Mouse (Mus musculus): ENCODE results near the gene Stox1. TPM values are rescaled to one million over a fixed set of nuclear protein-coding genes. Genes with fewer than 3 reads are reported as not detected.
"Not testable (repeated sequence)": the region's sequence is repeated elsewhere in the genome, so short reads cannot be mapped to it uniquely, and the experiment has no call there.

Gene Stox1
- under 1 TPM; 0.23 to 0.47 TPM for total RNA-seq (2021)
- long read RNA-seq, experiment 1: 0 reads
- long read RNA-seq, experiment 2: 0 reads

GRCm38 (mm10) chr10:62725771-62726687 is at the start of gene Stox1:
TSS of gene Stox1 (minus strand) at chr10:62726128.
- peak; percentile 10 to 29 for DNase-seq
- intact Hi-C loops (cut with DNase I): no loop called here

- DNase-seq: no peak
- intact Hi-C loops (cut with DNase I): loop anchor here (5.0 to 10.0 kb wide), 3 partner anchors 37 to 306 kb away; partner anchors contain the start of genes 4930507D05Rik and Supv3l1
Measured at GRCm38 (mm10) chr10:62750781-62751180, 24.9 kb upstream of the Stox1 start.

GRCm38 (mm10) chr10:62739961-62740737 is 14.2 kb upstream of the Stox1 start:
- intact Hi-C loops (cut with DNase I): no loop called here
- no peak for DNase-seq

DNA sequence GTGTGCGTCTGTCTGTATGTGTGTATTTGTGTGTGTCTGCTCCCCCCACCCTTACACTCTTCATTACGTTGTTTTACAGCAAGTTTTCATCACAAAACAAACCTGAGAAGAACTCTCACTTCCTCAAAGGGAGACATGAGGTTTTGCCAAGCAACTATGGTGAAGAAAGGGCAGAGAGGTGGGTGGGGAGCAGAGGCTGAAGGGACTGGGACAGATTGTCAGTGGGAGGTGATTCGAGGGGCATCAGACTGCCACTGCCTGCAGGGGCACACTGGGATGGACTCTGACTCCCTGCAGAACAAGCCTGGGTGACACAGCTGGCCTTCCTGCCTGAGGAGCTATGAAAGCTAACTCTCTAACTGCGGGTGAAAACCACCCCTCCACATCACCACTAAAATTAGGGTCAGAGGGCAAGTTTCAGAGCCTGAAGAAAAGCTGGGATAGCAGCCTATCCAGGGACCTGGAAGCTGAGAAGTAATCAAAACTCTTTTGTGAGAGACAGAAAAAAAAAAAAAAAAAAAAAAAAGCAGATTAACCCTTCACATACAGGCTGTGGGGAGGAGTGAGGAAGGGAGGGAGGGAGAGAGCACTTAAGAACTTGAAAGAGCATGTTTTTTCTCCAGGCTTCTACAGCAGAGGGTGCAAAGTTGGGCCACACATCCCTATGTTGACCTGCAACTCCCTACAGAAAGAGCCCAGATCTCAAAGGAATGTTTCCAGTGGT is 11.2 kb upstream of the Stox1 start:
- intact Hi-C loops (cut with DNase I): no loop called here
- no peak for DNase-seq

GRCm38 (mm10) chr10:62730826-62731225 is 4.9 kb upstream of the Stox1 start:
- DNase-seq: no peak
- intact Hi-C loops (cut with DNase I): no loop called here

GRCm38 (mm10) chr10:62724936-62725335 is 992 bp downstream of the Stox1 start:
- intact Hi-C loops (cut with DNase I): no loop called here
- no peak for DNase-seq

DNA sequence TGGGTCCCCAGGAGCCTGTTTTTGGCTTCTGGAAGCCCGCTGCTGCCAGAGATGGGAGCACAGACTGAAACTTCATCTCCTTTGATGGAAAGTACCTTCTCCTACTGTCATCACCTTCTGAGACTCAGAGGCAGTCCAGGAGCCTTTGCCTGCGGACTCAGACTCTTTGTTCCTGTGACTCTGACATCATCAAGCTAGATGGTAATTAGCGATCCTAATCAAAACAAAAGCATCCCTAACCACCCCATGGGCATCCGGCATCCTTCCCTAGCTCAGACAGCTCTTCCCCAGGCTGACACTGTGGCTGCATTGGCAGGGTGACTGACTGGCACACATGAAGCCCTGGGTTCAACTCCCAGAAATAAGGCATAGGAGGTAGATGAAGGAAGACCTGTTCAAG is 3.2 kb downstream of the Stox1 start:
- no peak for DNase-seq
- intact Hi-C loops (cut with DNase I): no loop called here

DNA sequence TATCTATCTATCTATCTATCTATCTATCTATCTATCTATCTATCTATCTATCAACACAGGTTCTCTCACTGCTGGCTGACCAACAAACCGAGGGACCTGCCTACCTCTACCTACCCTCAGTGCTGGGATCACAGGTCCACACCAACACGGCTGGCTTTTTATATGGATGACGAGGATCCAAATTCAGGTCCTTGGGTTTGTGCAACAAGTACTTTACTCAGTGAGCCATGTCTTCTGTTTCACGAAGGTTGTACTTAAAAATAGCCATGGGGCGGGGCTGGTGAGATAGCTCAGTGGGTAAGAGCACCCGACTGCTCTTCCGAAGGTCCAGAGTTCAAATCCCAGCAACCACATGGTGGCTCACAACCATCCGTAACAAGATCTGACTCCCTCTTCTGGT is 5.4 kb downstream of the Stox1 start:
- intact Hi-C loops (cut with DNase I); DNase-seq: not testable (repeated sequence)

- intact Hi-C loops (cut with DNase I): no loop called here
- no peak for DNase-seq
Measured at GRCm38 (mm10) chr10:62713457-62713856, 12.5 kb downstream of the Stox1 start.

GRCm38 (mm10) chr10:62703579-62703978 is 22.3 kb downstream of the Stox1 start:
- intact Hi-C loops (cut with DNase I): loop anchor here (5.0 kb wide), 1 partner anchor 556 kb away; no protein-coding TSS in a partner anchor
- no peak for DNase-seq

DNA sequence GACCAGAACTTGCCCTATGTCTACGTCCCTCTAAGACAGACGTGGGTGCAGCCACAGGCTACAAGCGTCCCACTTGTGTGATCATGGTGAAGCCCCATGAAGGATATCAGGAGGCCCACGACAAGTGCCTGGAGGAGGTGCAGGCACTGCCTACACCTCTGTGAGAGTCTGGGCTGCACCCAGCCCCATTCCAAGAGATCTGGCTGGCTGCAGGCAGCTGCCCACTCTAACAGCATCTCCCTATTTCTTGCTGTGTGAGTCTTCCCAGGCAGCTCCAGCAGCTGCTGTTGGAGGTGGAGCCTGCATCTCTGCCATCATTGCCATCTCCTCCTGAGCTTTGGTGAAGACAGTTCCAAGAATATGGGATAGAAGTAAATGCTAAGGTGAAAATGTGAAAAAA is 23.5 kb downstream of the Stox1 start:
- DNase-seq: no peak
- intact Hi-C loops (cut with DNase I): loop anchor here (5.0 kb wide), 1 partner anchor 555 kb away; no protein-coding TSS in a partner anchor

DNA sequence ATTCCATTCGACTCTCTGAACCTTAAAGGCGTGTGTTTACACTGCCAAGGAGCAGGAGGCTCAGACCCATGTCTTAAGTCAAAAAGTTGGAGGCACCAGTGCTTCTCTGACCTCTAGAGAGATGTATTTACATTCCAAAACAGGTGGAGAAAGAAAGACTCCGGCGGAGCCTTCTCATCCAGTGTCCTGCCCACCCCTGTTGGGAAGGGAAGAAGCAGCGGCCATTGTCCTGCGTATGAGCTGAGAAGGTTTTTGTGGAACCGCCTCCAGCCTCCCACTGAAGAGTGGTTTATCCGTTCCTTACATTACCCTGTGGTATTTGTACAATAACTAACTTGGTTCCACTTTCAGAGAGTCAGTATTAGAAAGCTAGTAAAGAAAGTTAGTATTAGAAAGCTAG is 33.2 kb downstream of the Stox1 start:
- intact Hi-C loops (cut with DNase I): no loop called here
- DNase-seq: no peak

DNA sequence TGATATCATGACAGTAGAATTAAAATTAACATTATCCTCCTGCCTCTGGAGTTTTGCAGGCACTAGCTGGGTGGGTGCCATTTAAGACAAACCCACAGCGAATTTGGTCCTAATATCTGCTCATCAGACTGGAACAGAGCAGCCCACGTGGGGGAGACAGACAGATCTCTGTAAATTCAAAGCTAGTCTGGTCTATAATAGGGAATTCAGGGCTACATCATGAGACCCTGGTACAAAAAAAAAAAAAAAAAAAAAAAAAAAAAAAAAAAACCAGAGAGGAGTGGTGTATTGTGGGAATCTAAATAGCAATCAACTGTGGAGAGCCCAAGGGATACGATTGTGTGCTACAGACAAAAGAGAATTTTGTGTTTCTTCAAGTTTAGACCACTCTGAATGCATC is 33.7 kb downstream of the Stox1 start:
- DNase-seq: no peak
- intact Hi-C loops (cut with DNase I): no loop called here

DNA sequence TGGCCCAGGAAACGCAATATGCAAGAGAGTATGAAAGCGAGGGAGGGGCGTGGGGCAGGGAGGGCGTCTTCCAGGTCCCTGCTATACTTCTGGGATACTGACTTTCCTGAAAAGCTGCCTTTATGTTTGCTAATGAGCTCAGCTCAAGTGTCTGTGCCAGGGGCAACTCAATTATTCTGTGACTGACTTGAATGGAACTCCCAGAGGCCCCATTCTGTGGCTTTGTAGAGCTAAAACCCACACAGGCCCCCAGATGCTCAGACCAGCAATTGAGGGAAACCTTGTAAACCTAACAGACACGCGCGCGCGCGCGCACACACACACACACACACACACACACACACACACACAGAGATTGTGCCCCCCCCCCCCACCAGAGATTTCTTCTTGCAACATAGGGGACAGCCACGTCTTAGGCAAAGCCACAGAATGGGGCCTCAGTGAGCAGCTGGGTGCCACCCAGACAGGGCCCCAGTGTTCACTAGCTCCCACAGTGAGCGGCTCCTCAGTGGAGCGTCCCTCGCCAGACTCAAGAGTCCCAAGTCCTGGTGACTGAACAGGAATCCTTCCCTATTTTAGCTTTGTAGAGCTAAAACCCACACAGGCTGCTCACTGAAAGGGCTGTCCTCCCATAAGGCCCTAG is 38.8 kb downstream of the Stox1 start:
- DNase-seq: no peak
- intact Hi-C loops (cut with DNase I): no loop called here

DNA sequence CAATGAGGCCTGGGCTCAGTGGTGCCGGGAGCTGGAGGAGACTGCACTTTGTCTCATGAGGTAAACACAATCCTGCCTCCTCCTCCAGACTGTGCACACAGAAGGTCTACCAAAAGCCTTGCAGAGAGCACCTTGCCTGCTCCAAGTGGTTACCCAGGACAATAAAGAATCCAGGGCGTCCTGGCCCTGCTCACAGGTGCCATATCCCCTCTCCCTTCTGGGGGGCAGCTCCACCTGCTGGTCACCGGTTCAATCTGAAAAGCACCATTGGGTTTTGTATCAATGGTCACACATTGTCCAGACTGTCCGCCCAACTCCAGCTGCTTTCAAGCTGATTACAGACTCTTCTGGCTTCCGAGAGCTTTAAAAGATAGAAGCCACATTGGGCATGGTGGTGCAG is 42.9 kb downstream of the Stox1 start:
- no peak for DNase-seq
- intact Hi-C loops (cut with DNase I): no loop called here

- DNase-seq: no peak
- intact Hi-C loops (cut with DNase I): no loop called here
Measured at GRCm38 (mm10) chr10:62679833-62680232, 46.1 kb downstream of the Stox1 start.

- DNase-seq: no peak
- intact Hi-C loops (cut with DNase I): no loop called here
Measured at GRCm38 (mm10) chr10:62677329-62677728, 48.6 kb downstream of the Stox1 start.

GRCm38 (mm10) chr10:62676196-62676595 is 49.7 kb downstream of the Stox1 start:
- DNase-seq: no peak
- intact Hi-C loops (cut with DNase I): no loop called here

- DNase-seq: no peak
- intact Hi-C loops (cut with DNase I): no loop called here
Measured at GRCm38 (mm10) chr10:62672359-62672758, 53.6 kb downstream of the Stox1 start.

DNA sequence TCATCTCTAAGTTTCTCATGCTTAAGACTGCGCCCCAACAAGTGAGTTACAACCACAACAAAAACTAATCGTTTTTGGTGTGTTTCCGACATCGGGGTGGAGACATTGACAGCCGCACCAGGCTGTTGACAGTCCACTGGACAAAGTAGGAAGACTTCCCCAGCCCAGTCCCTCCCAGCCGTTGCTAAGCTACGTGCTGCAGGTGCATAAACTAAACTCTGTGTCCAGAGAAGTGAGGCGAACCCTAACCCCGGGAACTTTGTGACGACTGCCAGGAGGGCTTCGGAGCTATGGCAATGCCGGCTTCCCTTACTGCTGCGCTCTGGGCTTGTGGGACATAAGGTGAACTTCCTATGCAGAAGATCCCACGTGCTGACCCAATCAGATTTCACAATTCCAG is 56.7 kb downstream of the Stox1 start:
- intact Hi-C loops (cut with DNase I): no loop called here
- no peak for DNase-seq
